Mouse (Mus musculus): ENCODE data around the gene Fut2.

- no peak for TF ChIP-seq GATA1 (IDR thresholded peaks at IDR 0.05; ENCODE audit: borderline replicate concordance, low read length)
- no peak for TF ChIP-seq FLI1 (IDR thresholded peaks at IDR 0.05; ENCODE audit: low read length)
Observed at GRCm38 (mm10) chr7:45598960-45599879, 67.0 kb downstream of the Fut2 start.
